Mouse (Mus musculus): ENCODE results near the gene Kcnk13. TPM values are rescaled to one million over a fixed set of nuclear protein-coding genes. Genes with fewer than 3 reads are reported as not detected.

Kcnk13 gene
- polyA plus RNA-seq, 1 experiment from 2014 or later, result 1.3 TPM

DNA sequence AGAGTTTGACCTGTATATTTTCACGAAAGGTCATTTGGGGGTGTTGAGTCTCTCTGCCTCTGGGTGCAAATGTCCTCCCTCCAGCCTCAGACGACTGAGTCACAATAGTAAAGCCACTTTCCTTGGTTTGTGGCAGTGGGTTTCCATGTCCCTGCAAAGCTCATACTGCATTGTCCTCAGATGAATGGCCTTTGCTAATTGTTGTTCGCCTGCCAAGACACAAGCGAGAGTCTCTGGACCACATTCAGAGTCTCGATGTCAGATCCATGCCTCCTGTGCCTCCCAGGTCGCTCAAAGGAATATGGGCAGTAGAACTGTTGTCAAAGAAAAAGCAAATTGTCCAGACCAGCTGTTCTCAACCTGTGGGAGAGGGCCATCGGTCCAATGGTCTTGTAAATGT lies 36.1 kb downstream of the Kcnk13 start:
- no peak overlapping the region for H3K27ac ChIP-seq (ENCODE audit: low read length)
- WGBS, result 78% methylated on average over 7 of the region's 7 CpGs
- H3K27me3 ChIP-seq (ENCODE audit: control insufficient read depth, insufficient read depth, low read depth, low read length), result no peaks in the 10 kb centered on the region
- H3K4me2 ChIP-seq (ENCODE audit: low read length), result no peak overlapping the region
- no peaks in the 10 kb centered on the region for H3K4me1 ChIP-seq (ENCODE audit: control insufficient read depth, insufficient read depth, low read length)
- H3K9me3 ChIP-seq (replicated peaks; ENCODE audit: control insufficient read depth, low read length, poor library complexity, severe bottlenecking), result no peaks in the 10 kb centered on the region
- H3K9ac ChIP-seq (ENCODE audit: low read depth, low read length), result no peak overlapping the region
- ATAC-seq, result no peak
- no peak overlapping the region for H3K4me3 ChIP-seq (ENCODE audit: low read depth, low read length)
- H3K36me3 ChIP-seq (ENCODE audit: control insufficient read depth, insufficient read depth, low read length), result no peaks in the 10 kb centered on the region

DNA sequence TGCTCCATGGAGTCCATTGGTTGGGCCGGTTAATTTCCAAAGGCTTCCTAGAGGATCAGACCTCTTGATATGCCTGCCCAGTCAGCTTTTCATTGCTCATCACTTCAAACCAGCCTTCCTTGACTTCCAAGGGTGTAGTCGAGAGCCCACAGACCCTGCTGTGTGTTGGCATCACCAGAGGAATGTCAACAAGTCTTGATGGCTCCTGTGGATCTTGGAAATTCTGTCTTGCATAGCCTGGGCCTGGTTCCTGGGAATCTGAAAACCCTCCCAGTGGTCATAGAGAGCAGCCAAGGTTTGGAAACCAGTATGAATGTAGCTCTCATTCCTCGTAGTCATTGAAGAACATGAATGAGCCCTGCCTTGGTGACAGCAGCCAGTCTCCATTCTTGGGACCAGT lies 36.9 kb downstream of the Kcnk13 start:
- Histone ChIP-seq H3K36me3 (ENCODE audit: control insufficient read depth, insufficient read depth, low read length) (no peaks in the 10 kb centered on the region), H3K27me3 (ENCODE audit: control insufficient read depth, insufficient read depth, low read depth, low read length) (no peaks in the 10 kb centered on the region), H3K4me3 (ENCODE audit: low read depth, low read length) (no peak overlapping the region), H3K4me1 (ENCODE audit: control insufficient read depth, insufficient read depth, low read length) (no peaks in the 10 kb centered on the region), H3K9ac (ENCODE audit: low read depth, low read length) (no peak overlapping the region), H3K4me2 (ENCODE audit: low read length) (no peak overlapping the region), H3K27ac (ENCODE audit: low read length) (no peak overlapping the region), H3K9me3 (replicated peaks; ENCODE audit: control insufficient read depth, low read length, poor library complexity, severe bottlenecking) (no peaks in the 10 kb centered on the region)
- no peak for ATAC-seq
- 92% methylated on average over 3 of the region's 3 CpGs for whole genome bisulfite sequencing

DNA sequence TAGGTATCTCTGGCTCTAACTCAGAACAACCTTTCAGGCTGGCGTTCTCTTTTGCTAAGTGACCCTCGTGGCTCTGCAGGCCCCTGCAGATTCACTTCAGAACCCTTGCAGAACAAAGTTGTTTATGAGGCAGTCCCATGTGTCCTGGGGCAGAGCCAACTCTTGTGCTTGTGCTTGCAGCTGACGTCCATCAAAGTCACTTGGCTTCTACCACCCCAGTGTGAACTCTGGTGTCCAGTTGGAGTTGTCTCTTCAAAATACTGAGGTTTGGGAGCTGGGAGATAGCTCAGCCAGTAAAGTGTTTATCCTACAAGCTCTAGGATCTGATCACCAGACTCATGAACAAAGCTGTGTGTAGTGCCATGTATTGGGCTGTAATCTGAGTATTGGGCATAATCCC lies 37.6 kb downstream of the Kcnk13 start:
- WGBS, result 83% methylated on average over 3 of the region's 3 CpGs
- no peak overlapping the region for H3K4me2 ChIP-seq (ENCODE audit: low read length)
- no peaks in the 10 kb centered on the region for H3K36me3 ChIP-seq (ENCODE audit: control insufficient read depth, insufficient read depth, low read length)
- H3K9ac ChIP-seq (ENCODE audit: low read depth, low read length), result no peak overlapping the region
- no peak for ATAC-seq
- H3K9me3 ChIP-seq (replicated peaks; ENCODE audit: control insufficient read depth, low read length, poor library complexity, severe bottlenecking), result no peaks in the 10 kb centered on the region
- H3K27me3 ChIP-seq (ENCODE audit: control insufficient read depth, insufficient read depth, low read depth, low read length), result no peaks in the 10 kb centered on the region
- no peak overlapping the region for H3K27ac ChIP-seq (ENCODE audit: low read length)
- no peak overlapping the region for H3K4me3 ChIP-seq (ENCODE audit: low read depth, low read length)
- no peaks in the 10 kb centered on the region for H3K4me1 ChIP-seq (ENCODE audit: control insufficient read depth, insufficient read depth, low read length)

DNA sequence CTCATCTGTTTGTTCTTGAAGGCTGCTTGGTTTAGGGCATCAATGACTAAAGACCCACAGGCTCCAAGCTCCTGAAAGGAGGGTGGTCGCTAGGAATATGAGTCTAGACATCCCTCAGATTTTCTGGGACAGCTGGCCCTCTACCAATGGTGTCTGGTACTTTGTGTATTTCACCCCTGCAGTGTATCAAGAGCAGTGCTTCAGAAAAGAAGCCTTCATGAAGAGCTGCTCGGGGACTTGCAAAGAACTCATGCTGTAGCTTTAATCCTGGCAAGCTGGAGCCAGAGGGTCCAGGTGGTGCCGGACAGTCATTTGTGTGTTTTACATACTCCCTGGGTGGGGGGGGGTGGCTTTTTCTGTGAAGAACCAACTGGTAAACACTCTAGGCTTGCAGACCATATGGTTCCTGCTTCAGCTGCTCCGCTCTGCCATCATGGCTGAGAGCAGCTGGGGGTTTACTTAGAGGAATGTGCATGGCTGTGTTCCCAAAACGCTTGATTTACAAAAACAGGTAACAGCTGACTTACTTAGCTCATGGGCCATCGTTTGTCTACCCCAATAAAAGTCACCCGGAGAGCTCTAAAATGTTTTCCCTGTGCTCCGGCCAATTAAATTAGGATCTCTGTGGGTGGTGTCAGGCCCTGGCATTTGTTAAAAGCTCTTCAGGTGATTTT lies 38.8 kb downstream of the Kcnk13 start:
- no peak overlapping the region for H3K27ac ChIP-seq (ENCODE audit: low read length)
- 33% methylated on average over 8 of the region's 8 CpGs for WGBS
- no peak overlapping the region for H3K9ac ChIP-seq (ENCODE audit: low read depth, low read length)
- H3K36me3 ChIP-seq (ENCODE audit: control insufficient read depth, insufficient read depth, low read length), result no peaks in the 10 kb centered on the region
- H3K9me3 ChIP-seq (replicated peaks; ENCODE audit: control insufficient read depth, low read length, poor library complexity, severe bottlenecking), result no peaks in the 10 kb centered on the region
- no peak overlapping the region for H3K4me2 ChIP-seq (ENCODE audit: low read length)
- H3K4me3 ChIP-seq (ENCODE audit: low read depth, low read length), result no peak overlapping the region
- ATAC-seq, result no peak
- no peaks in the 10 kb centered on the region for H3K4me1 ChIP-seq (ENCODE audit: control insufficient read depth, insufficient read depth, low read length)
- no peaks in the 10 kb centered on the region for H3K27me3 ChIP-seq (ENCODE audit: control insufficient read depth, insufficient read depth, low read depth, low read length)

DNA sequence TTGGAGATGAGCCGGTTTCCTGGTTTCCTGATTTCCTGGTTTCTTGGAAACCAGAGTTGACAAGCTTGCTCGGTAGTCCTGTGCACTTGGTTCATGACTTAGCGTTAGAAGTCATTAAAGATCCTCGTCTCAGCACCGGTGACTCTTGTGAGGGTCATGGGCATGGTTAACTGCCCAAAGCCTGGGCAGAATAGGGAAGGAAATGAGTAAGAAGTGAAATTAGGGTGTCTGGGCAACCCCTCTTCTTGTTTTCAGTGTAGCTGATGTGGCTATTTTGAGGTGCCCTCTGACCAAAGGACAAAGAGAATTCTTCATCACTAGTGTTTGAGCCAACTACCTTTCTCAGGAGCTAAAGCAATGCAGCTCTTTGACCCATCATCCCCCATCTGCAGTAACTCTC lies 41.0 kb downstream of the Kcnk13 start:
- 93% methylated on average over 5 of the region's 5 CpGs for WGBS
- no peaks in the 10 kb centered on the region for H3K36me3 ChIP-seq (ENCODE audit: control insufficient read depth, insufficient read depth, low read length)

DNA sequence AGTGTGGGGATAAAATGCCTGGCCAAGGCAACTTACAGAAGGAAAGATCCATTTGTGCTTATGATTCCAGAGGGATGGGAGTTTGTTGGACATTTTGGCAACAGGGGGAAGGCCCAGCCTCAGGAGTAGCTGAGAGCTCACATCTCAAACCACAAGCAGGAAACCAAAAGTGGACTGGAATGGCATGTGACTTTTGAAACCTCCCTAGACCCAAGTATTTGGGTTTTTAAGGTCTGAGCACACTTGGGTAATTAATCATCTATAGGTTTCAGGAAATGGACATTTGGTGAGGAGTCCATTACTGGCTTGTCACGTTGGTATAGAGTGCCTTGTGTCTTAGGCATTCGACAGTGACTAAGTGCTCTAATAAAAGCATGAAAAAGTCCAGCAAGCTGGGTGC lies 42.4 kb downstream of the Kcnk13 start:
- 79% methylated on average over 2 of the region's 2 CpGs for WGBS
- Histone ChIP-seq H3K9me3 (replicated peaks; ENCODE audit: control insufficient read depth, low read length, poor library complexity, severe bottlenecking) (no peaks in the 10 kb centered on the region), H3K27ac (ENCODE audit: low read length) (no peak overlapping the region), H3K27me3 (ENCODE audit: control insufficient read depth, insufficient read depth, low read depth, low read length) (no peaks in the 10 kb centered on the region), H3K36me3 (ENCODE audit: control insufficient read depth, insufficient read depth, low read length) (no peaks in the 10 kb centered on the region), H3K4me3 (ENCODE audit: low read depth, low read length) (no peak overlapping the region), H3K4me2 (ENCODE audit: low read length) (no peak overlapping the region), H3K4me1 (ENCODE audit: control insufficient read depth, insufficient read depth, low read length) (no peaks in the 10 kb centered on the region), H3K9ac (ENCODE audit: low read depth, low read length) (no peak overlapping the region)
- ATAC-seq, result no peak

More for the DNA sequence above, 41.0 kb downstream of the Kcnk13 start:
- Histone ChIP-seq H3K9me3 (replicated peaks; ENCODE audit: control insufficient read depth, low read length, poor library complexity, severe bottlenecking) (no peaks in the 10 kb centered on the region), H3K4me3 (ENCODE audit: low read depth, low read length) (no peak overlapping the region), H3K9ac (ENCODE audit: low read depth, low read length) (no peak overlapping the region), H3K27ac (ENCODE audit: low read length) (no peak overlapping the region), H3K4me2 (ENCODE audit: low read length) (no peak overlapping the region), H3K4me1 (ENCODE audit: control insufficient read depth, insufficient read depth, low read length) (no peaks in the 10 kb centered on the region), H3K27me3 (ENCODE audit: control insufficient read depth, insufficient read depth, low read depth, low read length) (no peaks in the 10 kb centered on the region)
- no peak for ATAC-seq

DNA sequence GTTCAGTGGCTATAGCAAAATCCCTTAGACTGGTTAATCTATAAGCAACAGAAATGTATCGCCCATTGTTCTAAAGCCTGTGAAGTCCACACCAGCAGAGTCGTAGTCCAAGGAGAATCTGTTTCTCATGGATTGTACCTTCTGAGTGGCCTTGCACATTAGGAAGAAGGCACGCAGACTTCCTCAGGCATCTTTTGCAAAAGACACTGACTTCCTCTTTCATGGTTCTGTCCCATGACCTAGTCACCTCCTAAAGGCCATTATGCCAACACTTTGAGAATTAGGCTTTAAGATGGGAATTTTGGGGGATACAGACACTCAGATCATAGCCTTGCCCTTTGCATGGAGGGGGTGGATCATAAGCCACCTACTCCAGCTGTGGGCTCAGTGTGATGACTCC lies 48.5 kb downstream of the Kcnk13 start:
- Histone ChIP-seq H3K9ac (ENCODE audit: low read depth, low read length) (no peak overlapping the region), H3K27me3 (ENCODE audit: control insufficient read depth, insufficient read depth, low read depth, low read length) (no peaks in the 10 kb centered on the region), H3K4me1 (ENCODE audit: control insufficient read depth, insufficient read depth, low read length) (no peaks in the 10 kb centered on the region), H3K36me3 (ENCODE audit: control insufficient read depth, insufficient read depth, low read length) (no peaks in the 10 kb centered on the region), H3K9me3 (replicated peaks; ENCODE audit: control insufficient read depth, low read length, poor library complexity, severe bottlenecking) (no peaks in the 10 kb centered on the region), H3K4me2 (ENCODE audit: low read length) (no peak overlapping the region), H3K4me3 (ENCODE audit: low read depth, low read length) (no peak overlapping the region), H3K27ac (ENCODE audit: low read length) (no peak overlapping the region)
- no peak for ATAC-seq
- 95% methylated on average over 3 of the region's 3 CpGs for WGBS

DNA sequence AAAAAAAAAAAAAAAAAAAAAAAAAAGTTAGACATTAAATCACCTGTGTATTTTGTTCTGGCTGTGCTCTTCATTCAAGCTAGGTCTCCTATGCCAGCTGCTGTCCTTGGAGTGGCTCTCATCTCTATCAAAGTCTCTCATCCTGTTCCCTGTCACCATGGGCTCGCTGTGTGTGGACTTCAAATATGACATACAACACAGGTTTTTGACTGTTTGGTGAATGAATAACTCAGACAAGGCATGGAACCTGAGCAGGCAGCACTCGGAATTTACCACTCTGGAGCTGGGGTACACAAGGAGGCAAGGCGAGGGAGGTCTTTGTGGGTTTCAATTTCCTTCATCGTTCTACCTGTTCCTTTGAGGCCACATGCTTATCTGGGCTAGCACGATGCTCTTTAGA lies 50.8 kb downstream of the Kcnk13 start:
- Histone ChIP-seq H3K36me3 (ENCODE audit: control insufficient read depth, insufficient read depth, low read length) (no peaks in the 10 kb centered on the region), H3K27me3 (ENCODE audit: control insufficient read depth, insufficient read depth, low read depth, low read length) (no peaks in the 10 kb centered on the region), H3K4me1 (ENCODE audit: control insufficient read depth, insufficient read depth, low read length) (no peaks in the 10 kb centered on the region), H3K9me3 (replicated peaks; ENCODE audit: control insufficient read depth, low read length, poor library complexity, severe bottlenecking) (no peaks in the 10 kb centered on the region), H3K4me3 (ENCODE audit: low read depth, low read length) (no peak overlapping the region), H3K9ac (ENCODE audit: low read depth, low read length) (no peak overlapping the region), H3K27ac (ENCODE audit: low read length) (no peak overlapping the region), H3K4me2 (ENCODE audit: low read length) (no peak overlapping the region)
- WGBS, result 93% methylated on average over 5 of the region's 5 CpGs
- no peak for ATAC-seq

DNA sequence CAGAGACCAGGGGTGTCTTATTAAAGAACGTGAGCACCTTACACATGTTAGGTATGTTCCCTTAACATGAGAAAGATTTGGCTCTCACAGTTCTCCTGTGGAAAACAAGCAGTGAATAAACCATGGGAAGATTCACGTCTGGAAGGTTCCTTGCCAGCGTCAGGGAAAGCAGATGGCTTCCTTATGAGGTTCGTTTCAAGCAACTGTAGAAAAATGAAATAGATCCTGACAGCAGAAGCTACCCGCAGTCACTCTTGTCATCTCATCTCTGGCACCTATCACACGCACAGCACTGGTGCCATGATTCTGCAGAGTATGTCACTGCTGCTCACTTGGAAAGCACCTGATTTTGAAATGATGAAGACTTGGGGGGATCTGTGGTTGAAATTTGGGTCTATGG lies 53.4 kb downstream of the Kcnk13 start:
- Histone ChIP-seq H3K9ac (ENCODE audit: low read depth, low read length) (no peak overlapping the region), H3K4me3 (ENCODE audit: low read depth, low read length) (no peak overlapping the region), H3K9me3 (replicated peaks; ENCODE audit: control insufficient read depth, low read length, poor library complexity, severe bottlenecking) (no peaks in the 10 kb centered on the region), H3K36me3 (ENCODE audit: control insufficient read depth, insufficient read depth, low read length) (no peaks in the 10 kb centered on the region), H3K4me2 (ENCODE audit: low read length) (no peak overlapping the region), H3K4me1 (ENCODE audit: control insufficient read depth, insufficient read depth, low read length) (no peaks in the 10 kb centered on the region), H3K27me3 (ENCODE audit: control insufficient read depth, insufficient read depth, low read depth, low read length) (no peaks in the 10 kb centered on the region), H3K27ac (ENCODE audit: low read length) (no peak overlapping the region)
- 85% methylated on average over 6 of the region's 6 CpGs for WGBS
- ATAC-seq, result no peak

Data from midbrain, embryonic 16.5 days (tissue).